Mouse (Mus musculus): ENCODE measurements around the gene Kctd11. TPM values are rescaled to one million over a fixed set of nuclear protein-coding genes. Genes with fewer than 3 reads are reported as not detected.

Gene Kctd11
- polyA plus RNA-seq, 1 experiment from 2014 or later: 1.9 TPM

- Histone ChIP-seq H3K27me3 (ENCODE audit: control insufficient read depth, insufficient read depth, low read depth, low read length) (peaks cover 4% of the 10 kb centered on the region), H3K4me2 (ENCODE audit: low read length) (no peak overlapping the region), H3K9ac (ENCODE audit: low read depth, low read length) (no peak overlapping the region), H3K27ac (ENCODE audit: low read length) (no peak overlapping the region), H3K36me3 (ENCODE audit: control insufficient read depth, insufficient read depth, low read length) (no peaks in the 10 kb centered on the region), H3K9me3 (replicated peaks; ENCODE audit: control insufficient read depth, low read length, poor library complexity, severe bottlenecking) (no peaks in the 10 kb centered on the region), H3K4me3 (ENCODE audit: low read depth, low read length) (no peak overlapping the region), H3K4me1 (ENCODE audit: control insufficient read depth, insufficient read depth, low read length) (peaks cover 12% of the 10 kb centered on the region; the same call in 1 of the 2 replicates)
- WGBS: 86% methylated on average over 6 of the region's 6 CpGs
- no peak for ATAC-seq
Measured at GRCm38 (mm10) chr11:69878952-69879351, 2.3 kb downstream of the Kctd11 start.

- Histone ChIP-seq H3K4me3 (ENCODE audit: low read depth, low read length) (no peak overlapping the region), H3K4me2 (ENCODE audit: low read length) (no peak overlapping the region), H3K9me3 (replicated peaks; ENCODE audit: control insufficient read depth, low read length, poor library complexity, severe bottlenecking) (no peaks in the 10 kb centered on the region), H3K27ac (ENCODE audit: low read length) (no peak overlapping the region), H3K36me3 (ENCODE audit: control insufficient read depth, insufficient read depth, low read length) (no peaks in the 10 kb centered on the region), H3K9ac (ENCODE audit: low read depth, low read length) (no peak overlapping the region), H3K4me1 (ENCODE audit: control insufficient read depth, insufficient read depth, low read length) (peaks cover 12% of the 10 kb centered on the region; the same call in 1 of the 2 replicates), H3K27me3 (ENCODE audit: control insufficient read depth, insufficient read depth, low read depth, low read length) (peaks cover 4% of the 10 kb centered on the region)
- WGBS: 67% methylated on average over 3 of the region's 3 CpGs
- ATAC-seq: no peak
Measured at GRCm38 (mm10) chr11:69878399-69878798, 2.8 kb downstream of the Kctd11 start.

GRCm38 (mm10) chr11:69877878-69878277 is 3.3 kb downstream of the Kctd11 start, which contains the start of gene Tmem95:
Tmem95 (minus strand) TSS chr11:69878018.
- H3K4me3 ChIP-seq (ENCODE audit: low read depth, low read length): 0 out of 2 replicates have a peak within 1 kb of the TSS, but pooled peaks have one; percentile 4
- H3K4me1 ChIP-seq (ENCODE audit: control insufficient read depth, insufficient read depth, low read length): peaks cover 12% of the 10 kb centered on the region; the same call in 1 of the 2 replicates
- no peak for ATAC-seq
- peak within 1 kb of the TSS; percentile 21; the same call in 1 of the 2 replicates for H3K4me2 ChIP-seq (ENCODE audit: low read length)
- H3K36me3 ChIP-seq (ENCODE audit: control insufficient read depth, insufficient read depth, low read length): no peaks in the 10 kb centered on the region
- H3K27ac ChIP-seq (ENCODE audit: low read length): no peak within 1 kb of the TSS
- WGBS: 91% methylated on average over 11 of the region's 11 CpGs
- no peak within 1 kb of the TSS for H3K9ac ChIP-seq (ENCODE audit: low read depth, low read length)
- H3K9me3 ChIP-seq (replicated peaks; ENCODE audit: control insufficient read depth, low read length, poor library complexity, severe bottlenecking): no peaks in the 10 kb centered on the region
- peaks cover 4% of the 10 kb centered on the region for H3K27me3 ChIP-seq (ENCODE audit: control insufficient read depth, insufficient read depth, low read depth, low read length)

GRCm38 (mm10) chr11:69876867-69877266 is 4.3 kb downstream of the Kctd11 start:
- no peaks in the 10 kb centered on the region for H3K9me3 ChIP-seq (replicated peaks; ENCODE audit: control insufficient read depth, low read length, poor library complexity, severe bottlenecking)
- H3K4me1 ChIP-seq (ENCODE audit: control insufficient read depth, insufficient read depth, low read length): peaks cover 12% of the 10 kb centered on the region; the same call in 1 of the 2 replicates
- H3K27ac ChIP-seq (ENCODE audit: low read length): no peak overlapping the region
- peak overlapping the region; percentile 21; the same call in 1 of the 2 replicates for H3K4me2 ChIP-seq (ENCODE audit: low read length)
- 0 out of 2 replicates have a peak overlapping the region, but pooled peaks have one; percentile 4 for H3K4me3 ChIP-seq (ENCODE audit: low read depth, low read length)
- 2% methylated on average over 12 of the region's 12 CpGs for WGBS
- peaks cover 4% of the 10 kb centered on the region for H3K27me3 ChIP-seq (ENCODE audit: control insufficient read depth, insufficient read depth, low read depth, low read length)
- no peaks in the 10 kb centered on the region for H3K36me3 ChIP-seq (ENCODE audit: control insufficient read depth, insufficient read depth, low read length)
- no peak for ATAC-seq
- H3K9ac ChIP-seq (ENCODE audit: low read depth, low read length): no peak overlapping the region

GRCm38 (mm10) chr11:69876186-69876585 is 5.0 kb downstream of the Kctd11 start:
- WGBS: 82% methylated on average over 7 of the region's 7 CpGs
- no peak overlapping the region for H3K9ac ChIP-seq (ENCODE audit: low read depth, low read length)
- no peak overlapping the region for H3K4me3 ChIP-seq (ENCODE audit: low read depth, low read length)
- H3K36me3 ChIP-seq (ENCODE audit: control insufficient read depth, insufficient read depth, low read length): no peaks in the 10 kb centered on the region
- H3K4me2 ChIP-seq (ENCODE audit: low read length): no peak overlapping the region
- no peaks in the 10 kb centered on the region for H3K9me3 ChIP-seq (replicated peaks; ENCODE audit: control insufficient read depth, low read length, poor library complexity, severe bottlenecking)
- H3K27me3 ChIP-seq (ENCODE audit: control insufficient read depth, insufficient read depth, low read depth, low read length): no peaks in the 10 kb centered on the region; the same call in 1 of the 2 replicates
- H3K27ac ChIP-seq (ENCODE audit: low read length): no peak overlapping the region
- peaks cover 6% of the 10 kb centered on the region; the same call in 1 of the 2 replicates for H3K4me1 ChIP-seq (ENCODE audit: control insufficient read depth, insufficient read depth, low read length)
- no peak for ATAC-seq

GRCm38 (mm10) chr11:69872451-69872850 is 8.8 kb downstream of the Kctd11 start:
- 81% methylated on average over 4 of the region's 4 CpGs for WGBS

GRCm38 (mm10) chr11:69871822-69872221 is 9.4 kb downstream of the Kctd11 start:
- H3K9ac ChIP-seq (ENCODE audit: low read depth, low read length): no peak overlapping the region
- no peaks in the 10 kb centered on the region for H3K36me3 ChIP-seq (ENCODE audit: control insufficient read depth, insufficient read depth, low read length)
- no peak overlapping the region for H3K4me3 ChIP-seq (ENCODE audit: low read depth, low read length)
- ATAC-seq: no peak
- H3K27me3 ChIP-seq (ENCODE audit: control insufficient read depth, insufficient read depth, low read depth, low read length): no peaks in the 10 kb centered on the region
- 90% methylated on average over 7 of the region's 7 CpGs for WGBS
- H3K27ac ChIP-seq (ENCODE audit: low read length): no peak overlapping the region
- H3K4me2 ChIP-seq (ENCODE audit: low read length): no peak overlapping the region
- H3K4me1 ChIP-seq (ENCODE audit: control insufficient read depth, insufficient read depth, low read length): no peaks in the 10 kb centered on the region
- H3K9me3 ChIP-seq (replicated peaks; ENCODE audit: control insufficient read depth, low read length, poor library complexity, severe bottlenecking): no peaks in the 10 kb centered on the region

More at GRCm38 (mm10) chr11:69872451-69872850, 8.8 kb downstream of the Kctd11 start:
- Histone ChIP-seq H3K27ac (ENCODE audit: low read length) (no peak overlapping the region), H3K4me1 (ENCODE audit: control insufficient read depth, insufficient read depth, low read length) (0 out of 2 replicates have a peak, but pooled peaks cover 2% of the 10 kb centered on the region), H3K4me3 (ENCODE audit: low read depth, low read length) (no peak overlapping the region), H3K27me3 (ENCODE audit: control insufficient read depth, insufficient read depth, low read depth, low read length) (no peaks in the 10 kb centered on the region), H3K9me3 (replicated peaks; ENCODE audit: control insufficient read depth, low read length, poor library complexity, severe bottlenecking) (no peaks in the 10 kb centered on the region), H3K4me2 (ENCODE audit: low read length) (no peak overlapping the region), H3K9ac (ENCODE audit: low read depth, low read length) (no peak overlapping the region), H3K36me3 (ENCODE audit: control insufficient read depth, insufficient read depth, low read length) (no peaks in the 10 kb centered on the region)
- ATAC-seq: no peak

GRCm38 (mm10) chr11:69870289-69871069 is 10.7 kb downstream of the Kctd11 start:
- ATAC-seq: no peak
- Histone ChIP-seq H3K4me1 (ENCODE audit: control insufficient read depth, insufficient read depth, low read length) (no peaks in the 10 kb centered on the region), H3K36me3 (ENCODE audit: control insufficient read depth, insufficient read depth, low read length) (no peaks in the 10 kb centered on the region), H3K27me3 (ENCODE audit: control insufficient read depth, insufficient read depth, low read depth, low read length) (no peaks in the 10 kb centered on the region), H3K27ac (ENCODE audit: low read length) (no peak overlapping the region), H3K9ac (ENCODE audit: low read depth, low read length) (no peak overlapping the region), H3K4me2 (ENCODE audit: low read length) (no peak overlapping the region), H3K4me3 (ENCODE audit: low read depth, low read length) (no peak overlapping the region), H3K9me3 (replicated peaks; ENCODE audit: control insufficient read depth, low read length, poor library complexity, severe bottlenecking) (no peaks in the 10 kb centered on the region)
- 92% methylated on average over 2 of the region's 2 CpGs for WGBS

GRCm38 (mm10) chr11:69867335-69867734 is 13.9 kb downstream of the Kctd11 start:
- Histone ChIP-seq H3K4me1 (ENCODE audit: control insufficient read depth, insufficient read depth, low read length) (no peaks in the 10 kb centered on the region), H3K27me3 (ENCODE audit: control insufficient read depth, insufficient read depth, low read depth, low read length) (no peaks in the 10 kb centered on the region), H3K27ac (ENCODE audit: low read length) (no peak overlapping the region), H3K36me3 (ENCODE audit: control insufficient read depth, insufficient read depth, low read length) (no peaks in the 10 kb centered on the region), H3K9ac (ENCODE audit: low read depth, low read length) (no peak overlapping the region), H3K9me3 (replicated peaks; ENCODE audit: control insufficient read depth, low read length, poor library complexity, severe bottlenecking) (no peaks in the 10 kb centered on the region), H3K4me3 (ENCODE audit: low read depth, low read length) (no peak overlapping the region), H3K4me2 (ENCODE audit: low read length) (no peak overlapping the region)
- ATAC-seq: no peak
- WGBS: 77% methylated on average over 9 of the region's 9 CpGs

All from midbrain, embryonic 16.5 days (tissue).